Mouse (Mus musculus) myocyte (in vitro differentiated cells): ENCODE data around the gene Mfsd4b1.

Experiments used
- E2F4 ChIP-seq: IDR thresholded peaks from one replicate; pipeline ENCODE4 v1.6.1; 2011; ENCODE audit warnings: mild to moderate bottlenecking, control low read depth, moderate library complexity; ENCODE audit not compliant: insufficient read depth
- MAX ChIP-seq: IDR thresholded peaks from one replicate; pipeline ENCODE4 v1.6.1; 2011; ENCODE audit warnings: low read depth, mild to moderate bottlenecking, control low read depth
- MYOG ChIP-seq, 3 experiments: IDR thresholded peaks; one replicate each; pipeline ENCODE4 v1.6.1; 2011; ENCODE audit warnings: control low read depth in 2 of 3, low read depth in 2 of 3, mild to moderate bottlenecking in 2 of 3; ENCODE audit not compliant: insufficient read length in 2 of 3, control insufficient read depth in 1 of 3, insufficient read depth in 1 of 3
- POLR2A ChIP-seq: IDR thresholded peaks from one replicate; pipeline ENCODE4 v1.6.1; 2011; ENCODE audit warnings: low read depth, mild to moderate bottlenecking, control low read depth, moderate library complexity; ENCODE audit not compliant: insufficient read length
- POLR2AphosphoS2 ChIP-seq: IDR thresholded peaks from one replicate; pipeline ENCODE4 v1.6.1; 2011; ENCODE audit warnings: low read depth, control low read depth; ENCODE audit not compliant: insufficient read length
- TCF12 ChIP-seq: IDR thresholded peaks from one replicate; pipeline ENCODE4 v1.6.1; 2011; ENCODE audit warnings: mild to moderate bottlenecking, control low read depth; ENCODE audit not compliant: poor library complexity, insufficient read depth, severe bottlenecking
- USF1 ChIP-seq: IDR thresholded peaks from one replicate; pipeline ENCODE4 v1.6.1; 2011; ENCODE audit warnings: low read depth, mild to moderate bottlenecking, control low read depth, moderate library complexity

DNA sequence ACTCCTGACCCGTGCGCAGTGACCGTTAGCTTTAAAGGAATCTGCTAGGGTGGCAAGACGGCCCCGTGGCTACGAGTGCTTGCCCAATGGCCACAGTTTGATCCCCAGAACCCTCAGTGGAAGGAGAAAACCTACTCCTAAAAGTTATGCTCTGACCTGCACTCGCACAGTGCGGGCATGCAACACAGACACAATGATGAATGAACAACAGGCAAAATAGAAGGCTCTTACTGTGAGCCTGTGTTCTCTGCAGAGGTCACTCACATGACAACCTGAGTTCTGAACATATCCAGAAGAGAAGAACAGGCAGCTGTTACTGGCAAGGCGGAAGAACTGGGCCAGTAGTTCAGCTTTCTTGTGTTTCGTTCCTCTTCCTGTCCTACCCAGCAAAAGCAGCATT, 43.5 kb upstream of the Mfsd4b1 start:
- TF ChIP-seq E2F4 (no peak), MYOG (IDR thresholded peaks at IDR 0.05; ENCODE audit: control insufficient read depth in 1 of 3, insufficient read depth in 1 of 3, insufficient read length in 2 of 3, low read depth in 2 of 3) (no peak), MAX (no peak), POLR2AphosphoS2 (no peak), USF1 (no peak), POLR2A (no peak), TCF12 (no peak)
